Mouse (Mus musculus): ENCODE results near the gene Ahcyl2. TPM values are rescaled to one million over a fixed set of nuclear protein-coding genes. Genes with fewer than 3 reads are reported as not detected.
A peak's percentile ranks its signal among the peaks of the same experiment; 100 is the strongest.
"Not testable (repeated sequence)": the region's sequence is repeated elsewhere in the genome, so short reads cannot be mapped to it uniquely, and the experiment has no call there.

The Ahcyl2 gene
- polyA plus RNA-seq, 1 experiment from 2014 or later: 20.2 TPM

GRCm38 (mm10) chr6:29753336-29753735, 14.5 kb upstream of the Ahcyl2 start:
- no peak overlapping the region for H3K4me3 ChIP-seq
- no peaks in the 10 kb centered on the region for H3K27me3 ChIP-seq
- peaks cover 3% of the 10 kb centered on the region; the same call in 1 of the 2 replicates for H3K4me1 ChIP-seq (replicated peaks)
- no peak overlapping the region for H3K27ac ChIP-seq (replicated peaks)
- ATAC-seq (ENCODE audit: low FRiP score, low read depth): no peak
- H3K36me3 ChIP-seq: no peaks in the 10 kb centered on the region
- H3K9me3 ChIP-seq: 0 out of 2 replicates have a peak, but pooled peaks cover under 1% of the 10 kb centered on the region
- H3K9ac ChIP-seq: no peak overlapping the region
- 64% methylated on average over 11 of the region's 11 CpGs for WGBS
- H3K4me2 ChIP-seq: no peak overlapping the region

GRCm38 (mm10) chr6:29756001-29756400, 11.8 kb upstream of the Ahcyl2 start:
- 0 out of 2 replicates have a peak overlapping the region, but pooled peaks have one; percentile 8 for H3K27ac ChIP-seq (replicated peaks)
- H3K4me3 ChIP-seq: no peak overlapping the region
- no peak overlapping the region for H3K9ac ChIP-seq
- H3K27me3 ChIP-seq: no peaks in the 10 kb centered on the region
- H3K4me1 ChIP-seq (replicated peaks): peaks cover 3% of the 10 kb centered on the region; the same call in 1 of the 2 replicates
- no peaks in the 10 kb centered on the region for H3K9me3 ChIP-seq
- WGBS: 79% methylated on average over 5 of the region's 5 CpGs
- no peaks in the 10 kb centered on the region for H3K36me3 ChIP-seq
- no peak overlapping the region for H3K4me2 ChIP-seq
- no peak for ATAC-seq (ENCODE audit: low FRiP score, low read depth)

GRCm38 (mm10) chr6:29756476-29756875, 11.3 kb upstream of the Ahcyl2 start:
- Histone ChIP-seq H3K9me3 (no peaks in the 10 kb centered on the region), H3K4me3 (no peak overlapping the region), H3K27ac (replicated peaks) (no peak overlapping the region), H3K9ac (no peak overlapping the region), H3K36me3 (no peaks in the 10 kb centered on the region), H3K4me2 (no peak overlapping the region), H3K4me1 (replicated peaks) (peaks cover 3% of the 10 kb centered on the region; the same call in 1 of the 2 replicates), H3K27me3 (no peaks in the 10 kb centered on the region)
- ATAC-seq (ENCODE audit: low FRiP score, low read depth): no peak
- 82% methylated on average over 4 of the region's 4 CpGs for WGBS

GRCm38 (mm10) chr6:29758417-29758816, 9.4 kb upstream of the Ahcyl2 start:
- Histone ChIP-seq H3K4me2 (no peak overlapping the region), H3K4me3 (no peak overlapping the region), H3K4me1 (replicated peaks) (peaks cover 3% of the 10 kb centered on the region; the same call in 1 of the 2 replicates), H3K9ac (no peak overlapping the region), H3K9me3 (no peaks in the 10 kb centered on the region), H3K27ac (replicated peaks) (no peak overlapping the region), H3K36me3 (no peaks in the 10 kb centered on the region), H3K27me3 (no peaks in the 10 kb centered on the region)
- no peak for ATAC-seq (ENCODE audit: low FRiP score, low read depth)
- WGBS: 55% methylated on average over 4 of the region's 4 CpGs

- H3K9me3 ChIP-seq: no peaks in the 10 kb centered on the region
- no peak overlapping the region for H3K27ac ChIP-seq (replicated peaks)
- no peak for ATAC-seq (ENCODE audit: low FRiP score, low read depth)
- no peak overlapping the region for H3K4me3 ChIP-seq
- H3K36me3 ChIP-seq: no peaks in the 10 kb centered on the region
- no peaks in the 10 kb centered on the region for H3K27me3 ChIP-seq
- H3K9ac ChIP-seq: no peak overlapping the region
- no peak overlapping the region for H3K4me2 ChIP-seq
- H3K4me1 ChIP-seq (replicated peaks): no peaks in the 10 kb centered on the region
- WGBS: 82% methylated on average over 13 of the region's 13 CpGs
Observed at GRCm38 (mm10) chr6:29759012-29759679, 8.7 kb upstream of the Ahcyl2 start.

- 100% methylated on average over 2 of the region's 2 CpGs for WGBS
- not testable (repeated sequence) for ATAC-seq (ENCODE audit: low FRiP score, low read depth); H3K27me3 ChIP-seq; H3K36me3 ChIP-seq; H3K27ac ChIP-seq (replicated peaks); H3K9ac ChIP-seq; H3K4me3 ChIP-seq; H3K4me1 ChIP-seq (replicated peaks); H3K4me2 ChIP-seq; H3K9me3 ChIP-seq
Observed at GRCm38 (mm10) chr6:29760397-29760796, 7.4 kb upstream of the Ahcyl2 start.

- H3K4me2 ChIP-seq: no peak overlapping the region
- H3K27ac ChIP-seq (replicated peaks): no peak overlapping the region
- no peak for ATAC-seq (ENCODE audit: low FRiP score, low read depth)
- H3K27me3 ChIP-seq: no peaks in the 10 kb centered on the region
- no peaks in the 10 kb centered on the region for H3K4me1 ChIP-seq (replicated peaks)
- WGBS: 93% methylated on average over 4 of the region's 4 CpGs
- no peak overlapping the region for H3K4me3 ChIP-seq
- H3K9ac ChIP-seq: no peak overlapping the region
- no peaks in the 10 kb centered on the region for H3K9me3 ChIP-seq
- no peaks in the 10 kb centered on the region for H3K36me3 ChIP-seq
Observed at GRCm38 (mm10) chr6:29761282-29761681, 6.5 kb upstream of the Ahcyl2 start.

GRCm38 (mm10) chr6:29762524-29762923, 5.3 kb upstream of the Ahcyl2 start:
- H3K9me3 ChIP-seq: no peaks in the 10 kb centered on the region
- no peaks in the 10 kb centered on the region for H3K36me3 ChIP-seq
- no peak overlapping the region for H3K27ac ChIP-seq (replicated peaks)
- ATAC-seq (ENCODE audit: low FRiP score, low read depth): no peak
- H3K27me3 ChIP-seq: no peaks in the 10 kb centered on the region
- WGBS: 59% methylated on average over 4 of the region's 4 CpGs
- H3K4me2 ChIP-seq: no peak overlapping the region
- no peak overlapping the region for H3K4me3 ChIP-seq
- H3K9ac ChIP-seq: no peak overlapping the region
- H3K4me1 ChIP-seq (replicated peaks): no peaks in the 10 kb centered on the region

- ATAC-seq (ENCODE audit: low FRiP score, low read depth): no peak
- WGBS: 88% methylated on average over 2 of the region's 2 CpGs
- no peak overlapping the region for H3K9ac ChIP-seq
- H3K9me3 ChIP-seq: no peaks in the 10 kb centered on the region
- no peak overlapping the region for H3K27ac ChIP-seq (replicated peaks)
- H3K27me3 ChIP-seq: no peaks in the 10 kb centered on the region
- no peaks in the 10 kb centered on the region for H3K36me3 ChIP-seq
- H3K4me1 ChIP-seq (replicated peaks): peaks cover 17% of the 10 kb centered on the region
- H3K4me2 ChIP-seq: no peak overlapping the region
- H3K4me3 ChIP-seq: no peak overlapping the region
Observed at GRCm38 (mm10) chr6:29766874-29767273, 937 bp upstream of the Ahcyl2 start.

GRCm38 (mm10) chr6:29768791-29769441, 1.1 kb downstream of the Ahcyl2 start:
- peak; percentile 44 for ATAC-seq (ENCODE audit: low FRiP score, low read depth)
- WGBS: under 1% methylated on average over 50 of the region's 50 CpGs
- H3K9ac ChIP-seq: peak overlapping the region; percentile 93

GRCm38 (mm10) chr6:29770672-29771321, 3.0 kb downstream of the Ahcyl2 start:
- 0 out of 2 replicates have a peak overlapping the region, but pooled peaks have one; percentile 16 for H3K4me2 ChIP-seq
- no peak overlapping the region for H3K27ac ChIP-seq (replicated peaks)
- H3K4me1 ChIP-seq (replicated peaks): peaks cover 23% of the 10 kb centered on the region
- no peak for ATAC-seq (ENCODE audit: low FRiP score, low read depth)
- no peaks in the 10 kb centered on the region for H3K27me3 ChIP-seq
- H3K9ac ChIP-seq: no peak overlapping the region
- no peaks in the 10 kb centered on the region for H3K9me3 ChIP-seq
- H3K4me3 ChIP-seq: no peak overlapping the region
- no peaks in the 10 kb centered on the region for H3K36me3 ChIP-seq
- WGBS: 59% methylated on average over 2 of the region's 2 CpGs

More at GRCm38 (mm10) chr6:29768791-29769441, 1.1 kb downstream of the Ahcyl2 start:
- Histone ChIP-seq H3K27ac (replicated peaks) (peak overlapping the region; percentile 95), H3K4me3 (peak overlapping the region; percentile 98), H3K4me2 (peak overlapping the region; percentile 66), H3K27me3 (no peaks in the 10 kb centered on the region), H3K4me1 (replicated peaks) (peaks cover 23% of the 10 kb centered on the region), H3K9me3 (no peaks in the 10 kb centered on the region), H3K36me3 (no peaks in the 10 kb centered on the region)

GRCm38 (mm10) chr6:29772236-29772635, 4.4 kb downstream of the Ahcyl2 start:
- 91% methylated on average over 3 of the region's 3 CpGs for WGBS
- Histone ChIP-seq H3K4me1 (replicated peaks) (peaks cover 23% of the 10 kb centered on the region), H3K9me3 (no peaks in the 10 kb centered on the region), H3K27me3 (no peaks in the 10 kb centered on the region), H3K4me2 (no peak overlapping the region), H3K36me3 (no peaks in the 10 kb centered on the region), H3K27ac (replicated peaks) (no peak overlapping the region), H3K4me3 (no peak overlapping the region), H3K9ac (no peak overlapping the region)
- no peak for ATAC-seq (ENCODE audit: low FRiP score, low read depth)

Measured in hindbrain, embryonic 15.5 days (tissue).